Mouse (Mus musculus) adrenal gland, adult 2 months (tissue): ENCODE measurements at regions not wholly inside any gene's neighbourhood (a gene's known extent, or its start where the extent isn't known, plus 50 kb on each side); places are given as distances from the start of the nearest gene placed in this dataset.

Experiments used
- DNase-seq: peaks from one replicate; pipeline ENCODE4 v3.0.0; 2021

DNA sequence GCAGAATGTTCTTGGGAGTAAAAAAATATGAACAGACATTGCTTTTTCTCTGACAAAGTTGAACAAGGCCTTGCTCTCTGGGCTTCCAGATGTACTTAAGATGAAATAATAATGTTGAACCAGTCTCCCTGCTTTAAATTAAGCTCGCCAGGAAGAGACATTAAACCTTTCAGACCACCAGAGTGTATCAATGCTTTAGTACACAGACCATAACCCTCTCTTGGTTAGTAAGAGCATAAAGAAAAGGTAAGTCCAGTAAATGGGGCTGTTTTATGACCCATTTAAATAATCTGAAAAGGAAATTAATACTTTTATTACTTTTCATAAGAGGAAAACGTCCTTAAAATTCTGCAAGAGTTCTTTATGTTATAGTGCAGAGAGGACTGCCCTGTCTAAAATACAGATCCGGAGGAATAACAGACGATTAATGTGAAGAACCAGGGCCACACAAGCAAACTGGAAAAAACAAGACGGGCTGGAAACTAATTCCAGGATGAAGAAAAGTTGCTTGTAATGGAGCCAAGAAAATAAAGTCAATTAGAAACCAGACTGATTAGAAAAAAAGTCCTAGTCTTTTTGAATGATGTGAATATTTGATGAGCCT, 74.4 kb downstream of the Mettl11b start:
- DNase-seq, result no peak

DNA sequence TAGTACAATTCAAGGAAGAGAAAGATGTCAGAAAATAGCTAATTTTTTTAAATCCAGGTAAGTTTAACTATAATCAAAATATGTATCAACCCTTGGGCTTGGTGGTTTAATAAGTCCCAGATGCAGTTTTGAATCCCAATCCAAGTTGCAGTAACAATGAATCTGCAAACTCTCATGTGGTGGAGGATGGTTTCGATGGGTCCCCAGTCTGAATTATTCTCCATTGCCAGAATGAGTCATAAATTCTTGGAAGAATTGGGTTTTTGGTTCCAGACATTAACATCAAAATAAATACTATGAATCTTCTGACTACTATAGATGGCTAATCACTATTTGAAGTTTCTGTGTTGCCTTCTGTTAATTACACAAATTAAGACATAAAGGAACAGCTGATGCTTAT, 82.9 kb downstream of the Mettl11b start:
- no peak for DNase-seq

DNA sequence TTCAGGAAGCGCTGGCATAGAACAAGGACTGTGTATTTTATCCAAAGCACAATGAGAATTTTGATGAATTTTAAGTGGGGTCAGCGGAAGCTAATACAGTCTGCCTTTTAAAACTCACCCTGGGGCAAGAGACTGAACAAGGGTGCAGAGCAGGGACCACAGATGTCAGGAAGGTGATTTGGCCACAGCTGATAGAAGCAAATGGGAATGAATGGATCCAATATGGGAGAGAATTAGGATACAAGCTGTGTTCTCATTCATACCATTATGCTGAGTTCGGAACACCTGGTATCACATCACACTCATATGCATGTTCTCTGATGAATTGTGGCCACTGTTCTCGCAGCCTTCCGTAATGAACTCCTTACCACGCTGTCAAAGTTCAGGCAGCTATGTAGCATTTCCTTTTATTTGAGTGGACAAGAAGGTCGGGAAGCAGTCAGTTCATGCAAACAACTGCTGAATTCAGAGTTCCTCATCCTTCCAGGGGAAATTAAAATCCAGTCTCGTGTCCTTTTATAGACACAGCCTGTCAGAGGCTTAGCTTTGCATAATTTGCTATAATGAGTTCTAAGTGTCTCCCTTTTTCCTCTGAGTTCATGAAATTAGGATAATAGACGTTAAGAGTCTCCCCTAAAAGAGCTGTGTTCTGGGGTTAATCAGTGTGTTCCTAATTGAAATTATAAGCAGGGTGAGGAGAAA, 84.4 kb downstream of the Mettl11b start:
- no peak for DNase-seq

DNA sequence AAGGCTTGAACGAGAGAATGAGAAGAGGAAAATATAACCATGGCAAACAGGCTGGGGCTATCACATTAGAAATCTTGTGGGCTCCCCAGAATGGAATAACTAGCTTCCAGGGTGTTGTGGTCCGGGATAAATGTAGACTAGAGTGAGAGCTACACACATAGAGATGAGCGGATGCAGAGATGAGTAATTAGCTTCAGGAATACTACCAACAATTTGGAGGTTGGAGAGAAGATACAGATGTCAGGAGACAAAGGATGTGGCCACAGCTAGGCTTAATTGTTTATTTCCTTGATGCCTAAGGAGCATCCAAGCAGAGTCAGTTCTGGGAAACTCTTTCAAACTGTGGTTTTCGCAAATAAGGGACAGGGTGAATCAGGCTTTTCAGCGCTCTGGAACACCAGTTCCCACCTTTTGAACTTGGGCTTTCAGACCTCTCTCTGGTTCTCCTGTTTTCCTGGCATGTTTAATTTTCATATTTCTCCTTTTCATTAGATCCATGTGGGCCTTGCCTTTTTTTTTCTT, 94.7 kb downstream of the Mettl11b start:
- no peak for DNase-seq

DNA sequence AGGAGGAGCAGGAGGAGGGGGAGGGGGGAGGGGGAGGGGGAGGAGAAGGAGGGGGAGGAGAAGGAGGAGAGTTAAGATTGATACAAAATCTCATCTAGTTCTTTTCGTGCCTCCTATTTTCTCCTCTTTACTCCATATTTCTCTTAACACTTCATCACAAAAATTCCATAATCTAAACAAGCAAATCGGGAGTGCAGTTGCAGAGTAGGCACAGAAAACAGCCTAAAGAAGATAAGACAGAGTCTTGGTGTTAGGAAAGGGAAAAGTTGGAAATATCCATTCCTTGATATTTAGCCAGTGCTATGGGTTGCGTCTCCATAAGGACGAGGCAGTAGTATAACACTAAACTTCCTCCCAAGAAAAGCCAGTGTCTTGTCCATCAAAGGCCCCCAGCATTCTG, 100.1 kb downstream of the Mettl11b start:
- no peak for DNase-seq

DNA sequence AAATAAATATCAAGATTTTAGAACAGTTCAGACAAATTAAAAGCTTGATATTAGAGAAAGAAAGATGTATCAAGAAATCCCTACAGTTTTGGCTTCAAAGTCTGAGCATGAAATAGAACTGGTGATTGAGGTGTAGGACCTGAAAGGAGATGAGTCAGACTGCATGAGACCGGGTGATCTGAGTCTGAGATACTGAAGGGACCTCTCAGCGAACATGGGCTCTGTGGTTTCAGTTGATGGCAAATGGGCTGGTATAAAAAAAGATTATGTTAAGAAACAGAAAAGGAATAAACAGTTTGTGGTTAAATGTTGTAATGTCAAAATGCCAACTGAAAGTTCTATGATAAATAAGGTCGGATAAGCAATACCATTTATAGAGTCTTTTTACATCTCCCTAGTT, 103.7 kb downstream of the Mettl11b start:
- DNase-seq, result no peak

DNA sequence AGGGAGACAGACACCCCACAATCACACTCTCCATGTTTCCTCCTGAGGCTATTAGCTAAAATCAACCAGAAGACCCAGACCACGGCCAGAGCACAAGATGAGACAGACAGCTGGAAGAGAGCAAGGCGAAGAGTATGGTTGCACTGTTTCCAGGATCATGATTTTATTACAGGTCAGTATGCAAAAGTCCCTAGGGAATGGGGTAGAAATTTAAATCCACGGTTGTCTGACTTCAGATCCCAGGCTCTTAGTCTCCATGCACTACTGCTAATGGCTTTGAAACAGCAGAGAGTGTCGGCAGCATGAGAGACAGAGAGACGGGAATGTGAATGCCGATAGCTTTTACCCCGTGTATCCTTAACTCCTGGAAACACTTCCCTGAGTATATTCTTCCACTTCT, 105.2 kb downstream of the Mettl11b start:
- no peak for DNase-seq

DNA sequence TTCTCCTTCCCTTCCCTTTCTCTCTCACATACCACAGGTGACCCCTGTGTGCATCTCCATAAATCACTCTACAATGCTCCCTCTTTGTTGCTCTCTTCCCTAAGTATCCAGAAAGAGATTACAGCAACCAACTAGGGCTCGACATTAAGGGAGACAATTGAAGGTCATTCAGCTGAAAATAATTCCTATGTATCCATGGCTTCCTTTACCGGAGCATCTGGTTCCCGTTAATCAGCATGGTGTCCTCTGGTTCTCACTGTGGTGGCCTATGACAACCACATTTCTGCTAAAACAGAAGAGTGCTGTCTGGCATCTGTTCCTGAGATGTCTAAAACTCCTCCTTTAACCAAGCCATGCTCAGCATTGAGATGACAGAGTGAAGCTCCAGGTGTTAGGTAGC, 106.9 kb downstream of the Mettl11b start:
- DNase-seq, result no peak

DNA sequence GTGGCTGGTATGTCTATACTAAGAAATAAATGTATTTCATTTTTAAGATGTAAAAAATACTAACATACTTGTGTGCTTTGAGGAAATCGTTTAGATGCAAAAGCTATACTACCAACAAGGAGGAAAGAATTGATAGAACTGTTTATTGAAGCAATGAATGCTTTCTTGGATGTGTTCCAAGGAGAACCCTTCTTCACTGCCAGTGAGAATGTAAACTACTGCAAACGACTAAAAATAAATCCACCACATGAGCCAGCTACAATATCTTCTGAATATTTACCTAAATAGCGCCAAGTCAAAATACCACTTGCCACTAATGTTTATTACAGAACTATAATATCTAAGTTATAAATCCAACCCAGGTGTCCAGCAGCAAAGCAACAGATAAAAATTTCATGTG, 108.4 kb downstream of the Mettl11b start:
- DNase-seq, result no peak

DNA sequence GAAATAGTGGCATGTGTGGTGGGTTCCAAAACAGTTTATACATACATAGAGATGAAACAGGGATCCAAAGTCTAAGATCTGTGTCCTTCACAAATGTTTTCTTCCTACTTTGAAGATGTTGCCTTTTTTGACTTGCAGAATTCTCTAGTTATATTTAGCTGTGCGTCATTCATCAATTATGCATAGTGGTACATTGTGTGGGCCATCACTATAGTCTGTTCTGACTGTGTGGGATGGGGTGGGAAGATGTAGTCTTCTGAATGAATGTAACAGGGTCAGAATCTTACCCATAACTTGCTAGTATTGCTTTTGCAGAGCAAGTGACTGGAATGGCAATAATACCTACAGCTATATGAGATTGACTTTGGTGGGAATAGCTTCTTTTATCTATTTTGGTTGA, 116.6 kb downstream of the Mettl11b start:
- DNase-seq, result no peak

DNA sequence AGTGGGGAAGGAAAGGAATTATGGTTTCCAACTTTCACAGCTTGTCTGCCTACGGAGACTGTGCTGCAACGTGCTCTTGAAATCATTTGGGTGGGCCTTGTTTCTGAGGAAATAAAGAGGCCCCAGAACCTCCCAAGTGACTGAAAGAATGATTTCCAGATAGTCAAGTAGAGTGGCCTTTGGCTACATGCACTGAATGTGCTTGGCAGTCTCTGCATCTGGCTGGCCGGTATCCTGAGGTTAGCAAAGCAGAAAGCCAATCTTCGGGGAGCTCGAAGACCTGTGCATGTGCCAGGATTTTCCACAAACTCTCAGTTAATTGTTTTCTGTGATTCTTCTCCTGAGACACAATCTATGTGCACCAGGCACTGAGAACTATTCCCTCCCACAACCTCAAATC, 117.3 kb downstream of the Mettl11b start:
- peak; percentile 10 for DNase-seq

DNA sequence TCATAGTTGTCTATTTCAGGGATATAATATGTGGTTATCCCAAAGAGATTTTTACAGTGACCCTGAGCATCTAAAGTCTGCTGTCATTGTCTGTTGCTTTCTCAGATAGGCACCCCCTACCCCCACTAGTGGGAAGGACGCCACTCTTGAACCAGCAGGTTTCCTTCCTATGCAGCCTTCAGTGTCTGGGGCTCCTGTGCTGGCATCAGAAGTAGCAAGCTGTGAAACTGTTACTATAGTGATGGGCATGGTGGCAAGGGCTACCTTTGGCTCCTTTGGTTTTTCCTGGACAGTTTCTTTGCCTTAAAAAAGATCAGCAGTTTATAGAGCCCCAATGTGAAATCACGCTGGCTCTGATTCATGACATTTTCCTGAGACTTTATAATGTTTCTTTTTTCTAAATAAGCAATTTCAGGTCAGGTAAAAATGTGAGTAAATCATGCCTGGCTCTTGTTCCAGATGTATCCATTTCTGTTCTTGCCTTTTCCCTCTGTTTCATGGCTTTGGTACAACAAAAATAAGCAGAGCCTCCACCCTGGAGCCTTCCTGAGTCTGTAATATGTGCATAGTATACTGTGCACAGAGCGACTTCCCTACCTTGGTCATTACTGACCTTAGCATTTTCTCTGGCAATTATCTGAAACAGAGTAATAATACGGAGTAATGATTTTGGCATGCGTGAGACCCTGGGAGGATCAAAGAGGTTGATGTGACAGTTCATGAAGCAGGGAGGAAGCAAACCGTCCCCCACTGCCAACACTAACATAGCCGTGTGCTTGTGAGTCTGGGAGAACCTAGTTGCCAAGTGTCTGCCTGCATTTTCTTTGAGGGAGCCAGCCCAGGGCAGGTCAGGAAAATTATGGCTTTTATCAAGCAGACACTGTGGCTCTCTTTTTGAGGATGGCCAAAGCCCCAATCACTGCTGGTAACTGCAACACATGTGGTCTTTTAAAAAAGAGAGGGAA, 124.8 kb downstream of the Mettl11b start:
- DNase-seq, result peak; percentile 7

DNA sequence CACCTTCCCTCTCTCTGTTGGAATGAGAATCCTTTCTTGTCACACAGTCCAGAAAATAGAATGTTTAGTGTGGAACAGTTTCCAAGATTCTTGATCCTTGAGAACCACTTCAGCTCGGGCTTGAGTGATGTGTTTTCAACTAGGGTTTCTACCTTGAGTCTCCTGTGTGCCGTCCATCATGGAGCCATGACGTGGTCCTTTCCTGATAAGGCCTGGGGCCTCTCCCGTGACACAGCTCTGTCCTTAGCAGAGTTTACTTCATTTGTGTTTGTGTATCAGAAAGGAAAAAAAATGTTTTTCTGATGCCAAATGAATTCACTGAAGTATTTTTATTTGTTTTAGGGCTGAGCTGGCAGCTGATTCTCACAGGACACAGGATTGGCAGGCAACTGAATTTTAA, 148.6 kb downstream of the Mettl11b start:
- peak; percentile 30 for DNase-seq

DNA sequence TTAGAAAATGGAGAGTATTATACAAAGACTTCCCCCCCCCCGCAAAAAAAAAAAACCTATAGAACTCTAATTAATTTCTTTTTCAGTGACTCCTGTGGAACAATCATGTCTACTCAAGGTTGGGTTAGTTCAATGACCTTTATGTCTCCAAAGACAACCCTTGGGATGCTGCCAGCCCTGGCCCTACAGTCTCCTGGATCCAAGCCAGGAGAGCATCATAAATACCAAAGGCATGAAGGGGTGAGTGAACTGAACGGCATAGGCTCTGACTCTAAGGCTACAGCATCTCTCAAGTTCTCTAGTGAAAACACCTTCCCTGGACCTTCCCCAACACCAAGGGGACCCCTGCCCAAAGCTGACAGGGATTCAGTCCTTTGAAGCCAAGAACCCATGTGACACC, 149.4 kb downstream of the Mettl11b start:
- peak; percentile 81 for DNase-seq

DNA sequence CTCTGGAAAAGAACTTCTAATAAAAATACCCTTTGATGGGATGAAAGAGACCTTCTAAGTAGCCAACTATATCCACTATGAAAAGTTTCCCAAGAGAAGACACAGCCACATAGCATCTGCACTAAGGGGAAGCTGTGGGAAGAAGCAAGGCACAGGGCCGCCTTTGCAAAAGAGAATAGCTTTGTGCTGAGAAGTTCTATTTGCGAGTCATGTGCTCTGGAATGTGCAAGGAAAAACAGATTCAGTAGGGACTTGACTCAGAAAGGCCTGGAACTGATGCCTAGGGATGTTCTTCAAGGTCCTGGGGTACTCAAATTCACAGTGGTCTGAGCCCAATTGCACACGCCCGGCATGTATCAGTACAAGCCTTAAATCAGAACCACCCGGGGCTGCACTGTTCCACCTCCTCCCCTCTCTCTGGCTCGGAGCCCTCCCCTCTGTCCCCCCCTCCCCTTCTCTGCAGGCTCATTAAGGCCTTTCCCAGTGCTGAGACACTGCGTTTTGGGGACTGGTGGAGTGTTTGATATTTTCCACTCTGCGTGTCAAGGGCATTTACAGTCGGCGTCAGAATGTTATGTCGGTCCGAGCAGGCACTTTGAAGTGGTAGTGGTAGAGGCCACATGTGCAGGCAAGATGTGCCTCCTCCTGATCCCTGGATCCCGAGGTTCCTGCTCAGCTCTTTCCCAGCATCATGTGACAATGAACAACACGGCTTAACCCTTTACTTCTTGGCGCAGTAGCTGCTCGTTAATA, 150.4 kb downstream of the Mettl11b start:
- DNase-seq, result peak; percentile 41

DNA sequence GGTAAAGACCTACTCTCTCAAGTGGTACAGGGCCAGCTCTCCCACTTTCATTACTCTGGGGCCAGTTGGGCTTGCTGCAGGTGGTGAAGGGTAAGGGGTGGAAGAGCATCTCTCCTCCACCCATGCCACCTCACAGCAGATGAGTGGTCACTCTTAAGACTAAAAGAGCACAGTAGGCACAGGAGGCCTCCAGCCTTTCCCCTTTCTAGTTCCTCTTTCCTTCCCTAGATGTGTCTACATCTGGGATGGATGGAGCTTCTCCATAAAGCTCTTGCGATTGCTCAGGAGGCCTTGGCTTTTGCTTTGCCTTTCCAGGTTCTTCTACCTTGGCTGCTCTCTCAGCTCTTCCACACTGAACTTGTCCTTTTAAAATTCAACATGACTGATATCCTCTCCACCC, 151.5 kb downstream of the Mettl11b start:
- DNase-seq, result no peak

DNA sequence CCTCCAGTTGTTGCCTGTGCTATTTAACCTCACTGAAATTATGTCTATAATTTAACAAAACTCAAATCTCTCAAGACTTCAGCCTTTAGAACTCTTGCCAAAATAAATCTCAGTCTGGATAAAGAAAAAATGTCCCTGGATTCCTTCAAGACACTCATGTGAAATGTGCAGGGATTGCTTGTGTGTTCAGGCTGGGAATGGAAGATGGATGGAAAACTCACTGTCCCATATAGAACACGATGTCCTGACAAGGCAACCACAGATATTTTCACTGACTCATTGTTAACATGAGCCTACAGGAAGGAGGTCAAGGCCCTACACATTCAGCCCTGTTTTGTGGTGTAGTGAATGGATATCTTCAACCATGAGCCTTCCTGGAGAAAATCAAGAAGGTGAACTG, 160.3 kb upstream of the Gorab start:
- peak; percentile 28 for DNase-seq

DNA sequence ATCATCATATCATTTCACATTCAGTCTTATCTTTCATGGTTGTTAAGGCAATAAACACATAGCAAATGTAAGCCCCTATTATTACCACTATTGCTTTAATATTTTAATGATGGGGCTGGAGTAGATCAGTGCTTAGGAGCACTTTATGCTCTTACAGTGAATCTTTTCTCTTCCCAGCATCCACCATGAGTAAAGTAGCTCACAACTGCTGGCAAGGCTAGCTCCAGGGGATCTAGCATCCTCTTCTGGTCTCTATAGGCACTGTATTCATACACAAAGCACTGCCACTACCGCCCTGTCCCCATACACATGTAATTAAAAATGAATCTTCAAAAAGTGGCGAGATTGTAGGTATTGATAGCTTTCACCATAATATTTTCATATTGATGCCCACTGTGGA, 159.6 kb upstream of the Gorab start:
- no peak for DNase-seq

DNA sequence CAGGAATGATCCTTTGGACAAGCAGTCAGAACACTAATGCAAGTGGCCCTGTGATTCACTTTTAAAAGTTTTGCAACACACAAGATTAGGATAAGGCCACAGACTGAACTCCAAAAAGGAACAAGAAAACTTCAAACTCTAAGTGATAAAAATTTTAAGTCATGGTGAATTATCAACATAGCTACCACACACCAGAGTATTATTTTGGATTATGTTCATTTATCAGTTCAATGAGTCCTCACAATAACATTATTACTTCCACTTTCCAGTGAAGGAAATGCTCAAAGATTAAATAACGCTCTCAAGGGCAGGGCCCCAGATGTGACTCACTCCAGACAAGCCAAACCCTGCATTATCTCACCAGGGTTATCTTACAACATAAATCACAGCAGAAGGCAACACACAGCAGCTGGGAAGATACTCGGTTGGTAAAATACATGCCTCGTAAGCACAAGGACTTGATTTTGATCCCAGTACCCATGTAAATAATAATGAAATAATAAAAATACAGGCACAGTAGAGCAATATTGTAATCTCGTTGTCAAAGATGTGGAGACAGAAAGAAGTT, 158.8 kb upstream of the Gorab start:
- peak; percentile 78 for DNase-seq

DNA sequence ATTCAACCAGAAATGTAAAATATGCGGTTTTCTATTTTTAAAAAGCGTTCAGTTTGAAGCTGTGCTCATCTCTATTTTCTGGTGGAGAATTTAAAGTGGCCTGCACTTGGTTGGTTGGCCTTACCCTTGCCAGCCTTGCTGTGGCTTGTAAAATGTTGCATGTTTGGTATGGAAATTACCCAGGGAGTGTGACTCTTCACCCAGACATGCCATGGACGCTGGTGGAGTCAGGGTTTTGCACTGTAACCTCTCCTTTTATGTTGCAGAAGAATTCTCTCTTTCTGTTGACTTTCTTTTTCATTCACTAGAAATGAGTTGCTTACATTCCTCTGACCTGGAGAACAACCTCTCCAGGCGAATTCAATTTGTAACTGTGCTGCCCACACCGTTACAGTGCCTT, 157.5 kb upstream of the Gorab start:
- DNase-seq, result peak; percentile 30

DNA sequence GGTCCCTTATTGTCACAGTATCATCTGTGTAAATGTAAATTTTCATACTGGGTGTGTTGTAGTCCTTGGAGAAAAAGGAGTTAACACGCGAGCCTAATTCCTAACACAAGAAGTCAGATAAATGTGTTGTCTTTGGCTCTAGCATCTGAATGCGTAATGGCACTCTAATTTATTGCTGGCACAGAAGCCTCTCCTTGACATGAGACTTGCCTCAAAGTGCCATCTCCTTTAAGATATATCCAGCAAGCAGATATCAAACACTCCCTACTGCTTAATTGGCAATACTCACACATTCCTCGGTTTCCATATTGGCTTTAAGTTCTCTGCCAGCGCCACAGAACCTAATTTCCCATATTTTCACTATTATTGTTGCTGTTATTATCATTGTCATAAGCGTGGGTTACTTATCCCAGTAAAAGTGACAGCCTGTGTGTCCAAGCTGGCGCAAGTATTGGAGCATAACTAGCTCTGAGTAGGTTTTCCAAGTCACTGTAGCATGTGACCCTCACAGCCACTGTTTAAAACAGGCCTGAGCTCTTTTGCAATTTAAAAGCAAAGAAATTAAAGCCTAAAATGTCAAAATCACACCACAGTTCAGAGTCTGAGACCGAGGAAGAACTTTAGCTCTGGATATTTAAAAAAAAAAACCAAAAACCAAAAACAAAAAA, 156.9 kb upstream of the Gorab start:
- DNase-seq, result peak; percentile 40
